Comparison of ENCODE assay signal across 8 mouse cellular contexts in the genomic region with DNA sequence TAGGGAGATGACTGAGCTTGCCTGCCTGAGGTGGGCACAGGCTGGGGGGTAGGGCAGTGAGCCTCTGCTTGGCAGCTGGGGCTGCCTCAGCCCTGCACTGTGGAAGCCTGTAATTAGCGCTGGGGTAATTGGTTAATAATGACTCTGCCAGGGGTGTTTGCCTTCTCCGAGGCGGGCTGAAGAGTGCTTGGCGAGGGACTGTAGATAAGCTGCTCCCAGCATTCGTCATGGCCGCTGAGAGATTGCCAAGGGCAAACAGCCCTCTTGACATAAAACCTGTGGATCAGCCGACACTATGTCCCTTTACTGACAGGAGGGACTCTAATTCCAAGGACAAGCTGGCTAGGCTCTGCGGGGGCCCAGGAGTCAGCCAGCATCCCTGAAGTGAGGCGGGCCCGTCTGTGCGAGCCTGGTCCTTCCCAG. TPM values are rescaled to one million over a fixed set of nuclear protein-coding genes. Genes with fewer than 3 reads are reported as not detected.
DNase-seq lines count a peak whose midpoint lies in the region; ATAC-seq and TF ChIP-seq lines count a peak whose summit lies in the region.

No protein-coding gene starts in this region.

- TF ChIP-seq POLR2A in cerebellum, adult 2 months (IDR thresholded peaks at IDR 0.05; ENCODE audit: borderline replicate concordance, insufficient read depth, low read length), result no peak

- no peaks in the 10 kb centered on the region for H3K9me3 ChIP-seq in midbrain, embryonic 10.5 days (replicated peaks)
- no peaks in the 10 kb centered on the region for H3K9me3 ChIP-seq in midbrain, embryonic 11.5 days (ENCODE audit: control insufficient read depth, low read length)
- no peaks in the 10 kb centered on the region for H3K9me3 ChIP-seq in heart, embryonic 15.5 days (replicated peaks)

- no peak overlapping the region for H3K4me3 ChIP-seq in cerebellum, adult 2 months (replicated peaks; ENCODE audit: insufficient read depth, low read depth, low read length)
- H3K4me3 ChIP-seq in midbrain, embryonic 10.5 days, result 0 out of 2 replicates have a peak overlapping the region, but pooled peaks have one; percentile 5
- H3K4me3 ChIP-seq in midbrain, embryonic 11.5 days (ENCODE audit: low read depth, low read length), result no peak overlapping the region
- H3K4me3 ChIP-seq in heart, embryonic 15.5 days, result no peak overlapping the region

- no peak for ATAC-seq in midbrain, embryonic 11.5 days (ENCODE audit: low FRiP score)
- peak; percentile 19; the same call in 1 of the 2 replicates for ATAC-seq in heart, embryonic 15.5 days (replicated peaks; ENCODE audit: insufficient number of reproducible peaks, insufficient read depth, low FRiP score, low read depth)
- ATAC-seq in megakaryocyte-erythroid progenitor cell, adult 5-6 weeks (replicated peaks; ENCODE audit: low FRiP score, low TSS enrichment, poor library complexity, severe bottlenecking), result peak; percentile 51

- H3K9ac ChIP-seq in midbrain, embryonic 11.5 days (ENCODE audit: low read length), result no peak overlapping the region
- no peak overlapping the region; the same call in 1 of the 2 replicates for H3K9ac ChIP-seq in heart, embryonic 15.5 days

- H3K27ac ChIP-seq in cerebellum, adult 2 months (ENCODE audit: insufficient read depth, low read length), result no peak overlapping the region
- H3K27ac ChIP-seq in midbrain, embryonic 10.5 days (replicated peaks), result no peak overlapping the region
- no peak overlapping the region for H3K27ac ChIP-seq in midbrain, embryonic 11.5 days (ENCODE audit: low read depth, low read length)
- peak overlapping the region; percentile 33; the same call in 1 of the 2 replicates for H3K27ac ChIP-seq in heart, embryonic 15.5 days

- H3K36me3 ChIP-seq in midbrain, embryonic 10.5 days, result peaks cover 80% of the 10 kb centered on the region
- H3K36me3 ChIP-seq in midbrain, embryonic 11.5 days (ENCODE audit: control insufficient read depth, insufficient read depth, low read length), result peaks cover 9% of the 10 kb centered on the region
- H3K36me3 ChIP-seq in heart, embryonic 15.5 days, result peaks cover 12% of the 10 kb centered on the region; the same call in 1 of the 2 replicates

- H3K4me1 ChIP-seq in cerebellum, adult 2 months (ENCODE audit: control insufficient read depth, insufficient read depth, low read length), result peaks cover 58% of the 10 kb centered on the region
- peaks cover 55% of the 10 kb centered on the region for H3K4me1 ChIP-seq in midbrain, embryonic 10.5 days
- H3K4me1 ChIP-seq in midbrain, embryonic 11.5 days (ENCODE audit: control insufficient read depth, insufficient read depth, low read length), result peaks cover 12% of the 10 kb centered on the region
- H3K4me1 ChIP-seq in heart, embryonic 15.5 days (replicated peaks), result peaks cover 60% of the 10 kb centered on the region

- H3K27me3 ChIP-seq in cerebellum, adult 2 months (ENCODE audit: control insufficient read depth, insufficient read depth, low read length), result no peaks in the 10 kb centered on the region
- H3K27me3 ChIP-seq in midbrain, embryonic 10.5 days (ENCODE audit: low read depth, poor library complexity, severe bottlenecking), result peaks cover 65% of the 10 kb centered on the region
- peaks cover 4% of the 10 kb centered on the region for H3K27me3 ChIP-seq in midbrain, embryonic 11.5 days (ENCODE audit: control insufficient read depth, insufficient read depth, low read length)
- H3K27me3 ChIP-seq in heart, embryonic 15.5 days, result peaks cover 64% of the 10 kb centered on the region

- TF ChIP-seq CTCF in cerebellum, adult 2 months (IDR thresholded peaks at IDR 0.05; ENCODE audit: borderline replicate concordance, insufficient read depth, low read depth, low read length), result no peak

- peak; percentile 47 to 56 for DNase-seq in cerebellum, postnatal 25 days
- no peak for DNase-seq in cerebellum, adult 2 months
- DNase-seq in midbrain, embryonic 10.5 days (ENCODE audit: low spot score), result no peak
- DNase-seq in midbrain, embryonic 11.5 days (ENCODE audit: low spot score, missing footprints), result no peak
- DNase-seq in urinary bladder, postnatal 10 days (ENCODE audit: low spot score), result no peak
- no peak for DNase-seq in thymus, postnatal 10 days (ENCODE audit: low spot score in 2 of 2)

- H3K4me2 ChIP-seq in midbrain, embryonic 11.5 days, result no peak overlapping the region
- H3K4me2 ChIP-seq in heart, embryonic 15.5 days, result peak overlapping the region; percentile 33

- 10% methylated on average over 11 of the region's 11 CpGs for WGBS in cerebellum, adult 2 months
- 46% methylated on average over 11 of the region's 11 CpGs for WGBS in midbrain, embryonic 10.5 days
- WGBS in midbrain, embryonic 11.5 days, result 48% methylated on average over 11 of the region's 11 CpGs
- WGBS in heart, embryonic 15.5 days, result 18% methylated on average over 11 of the region's 11 CpGs

RNA-seq across cellular contexts. Expression of a gene that starts 4.0 kb away (rescaled TPM):
- polyA plus RNA-seq in cerebellum, adult 2 months (2012; rRNA removed), result 49.7 and 51.1 TPM in 2 replicates
- 57.3 TPM in 2 replicates for polyA plus RNA-seq in midbrain, embryonic 10.5 days (2016; fragmentation: Nextera tagmentation; extraction: Ambion mirVana)
- polyA plus RNA-seq in midbrain, embryonic 11.5 days (2014; fragmentation: Nextera tagmentation; extraction: Ambion mirVana), result 36.2 and 40.8 TPM in 2 replicates
- 32.4 and 36.8 TPM in 2 replicates for polyA plus RNA-seq in heart, embryonic 15.5 days (2015; fragmentation: Nextera tagmentation; extraction: Ambion mirVana)
- 34.1 and 50.4 TPM in 2 replicates for total RNA-seq in megakaryocyte-erythroid progenitor cell, adult 5-6 weeks (2014; fragmentation: Nextera tagmentation)
- 16.6 and 21.3 TPM in 2 replicates for total RNA-seq in megakaryocyte-erythroid progenitor cell, adult 5-6 weeks (2017)

RNA-seq across cellular contexts. Expression of a gene that starts 12.9 kb away (rescaled TPM):
- 13.7 and 14.1 TPM in 2 replicates for polyA plus RNA-seq in cerebellum, adult 2 months (2012; rRNA removed)
- 3.3 and 4.2 TPM in 2 replicates for polyA plus RNA-seq in midbrain, embryonic 10.5 days (2016; fragmentation: Nextera tagmentation; extraction: Ambion mirVana)
- 1.5 and 1.8 TPM in 2 replicates for polyA plus RNA-seq in midbrain, embryonic 11.5 days (2014; fragmentation: Nextera tagmentation; extraction: Ambion mirVana)
- 1.3 and 1.5 TPM in 2 replicates for polyA plus RNA-seq in heart, embryonic 15.5 days (2015; fragmentation: Nextera tagmentation; extraction: Ambion mirVana)
- 16.1 and 23.0 TPM in 2 replicates for total RNA-seq in megakaryocyte-erythroid progenitor cell, adult 5-6 weeks (2014; fragmentation: Nextera tagmentation)
- total RNA-seq in megakaryocyte-erythroid progenitor cell, adult 5-6 weeks (2017), result 1.6 and 2.6 TPM in 2 replicates

RNA-seq across cellular contexts. Expression of a gene that starts 13.4 kb away (rescaled TPM):
- 9.0 and 10.3 TPM in 2 replicates for polyA plus RNA-seq in cerebellum, adult 2 months (2012; rRNA removed)
- 9.1 and 11.5 TPM in 2 replicates for polyA plus RNA-seq in midbrain, embryonic 10.5 days (2016; fragmentation: Nextera tagmentation; extraction: Ambion mirVana)
- polyA plus RNA-seq in midbrain, embryonic 11.5 days (2014; fragmentation: Nextera tagmentation; extraction: Ambion mirVana), result 4.0 and 4.5 TPM in 2 replicates
- 1.6 and 3.4 TPM in 2 replicates for polyA plus RNA-seq in heart, embryonic 15.5 days (2015; fragmentation: Nextera tagmentation; extraction: Ambion mirVana)
- 23.1 and 23.7 TPM in 2 replicates for total RNA-seq in megakaryocyte-erythroid progenitor cell, adult 5-6 weeks (2014; fragmentation: Nextera tagmentation)
- 2.7 and 6.8 TPM in 2 replicates for total RNA-seq in megakaryocyte-erythroid progenitor cell, adult 5-6 weeks (2017)

RNA-seq across cellular contexts. Expression of a gene that starts 20.6 kb away (rescaled TPM):
- polyA plus RNA-seq in cerebellum, adult 2 months (2012; rRNA removed), result 67.1 and 69.1 TPM in 2 replicates
- 28.3 and 61.6 TPM in 2 replicates for polyA plus RNA-seq in midbrain, embryonic 10.5 days (2016; fragmentation: Nextera tagmentation; extraction: Ambion mirVana)
- polyA plus RNA-seq in midbrain, embryonic 11.5 days (2014; fragmentation: Nextera tagmentation; extraction: Ambion mirVana), result 63.4 and 66.5 TPM in 2 replicates
- polyA plus RNA-seq in heart, embryonic 15.5 days (2015; fragmentation: Nextera tagmentation; extraction: Ambion mirVana), result 0.96 and 2.1 TPM in 2 replicates
- total RNA-seq in megakaryocyte-erythroid progenitor cell, adult 5-6 weeks (2014; fragmentation: Nextera tagmentation), result 0.07 TPM in 1 of 2 replicates, not detected in the other
- not detected in 2 replicates for total RNA-seq in megakaryocyte-erythroid progenitor cell, adult 5-6 weeks (2017)

RNA-seq across cellular contexts. Expression of a gene that starts 24.1 kb away (rescaled TPM):
- 1,303 and 1,454 TPM in 2 replicates for polyA plus RNA-seq in cerebellum, adult 2 months (2012; rRNA removed)
- polyA plus RNA-seq in midbrain, embryonic 10.5 days (2016; fragmentation: Nextera tagmentation; extraction: Ambion mirVana), result 889 and 1,053 TPM in 2 replicates
- 752 and 845 TPM in 2 replicates for polyA plus RNA-seq in midbrain, embryonic 11.5 days (2014; fragmentation: Nextera tagmentation; extraction: Ambion mirVana)
- polyA plus RNA-seq in heart, embryonic 15.5 days (2015; fragmentation: Nextera tagmentation; extraction: Ambion mirVana), result 525 and 544 TPM in 2 replicates
- total RNA-seq in megakaryocyte-erythroid progenitor cell, adult 5-6 weeks (2014; fragmentation: Nextera tagmentation), result 4,307 and 4,493 TPM in 2 replicates
- total RNA-seq in megakaryocyte-erythroid progenitor cell, adult 5-6 weeks (2017), result 2,815 and 2,969 TPM in 2 replicates

Comparison
In these comparisons a context has a peak if more than half of its experiments do, and no peak if none do; other contexts are left out.
1. DNase-seq: peak in cerebellum, postnatal 25 days (2 of 2); none in cerebellum, adult 2 months (0 of 2), midbrain, embryonic 10.5 days (single experiment), midbrain, embryonic 11.5 days (single experiment), urinary bladder, postnatal 10 days (single experiment) and thymus, postnatal 10 days (0 of 2).